Mouse (Mus musculus) MEL (cell line): Measurements from ENCODE around the gene Bdkrb2.

ENCODE experiments used
- E2F4 ChIP-seq: IDR thresholded peaks from 2 replicates; pipeline ENCODE4 v1.6.1; 2011; ENCODE audit warnings: low read depth, low read length, improper control_type of control experiment, borderline replicate concordance
- EP300 ChIP-seq, 2 experiments: IDR thresholded peaks; 2 replicates each; pipeline ENCODE4 v1.6.1; 2011; ENCODE audit warnings: improper control_type of control experiment in 2 of 2, low read length in 2 of 2, low read depth in 1 of 2, mild to moderate bottlenecking in 1 of 2
- GATA1 ChIP-seq: IDR thresholded peaks from 2 replicates; pipeline ENCODE4 v1.6.1; 2011; ENCODE audit warnings: low read depth, low read length, improper control_type of control experiment
- HCFC1 ChIP-seq: IDR thresholded peaks from 2 replicates; pipeline ENCODE4 v1.6.1; 2012; ENCODE audit warnings: low read depth, mild to moderate bottlenecking, inconsistent platforms, low read length, improper control_type of control experiment, moderate library complexity
- POLR2A ChIP-seq, 2 experiments: IDR thresholded peaks; 2 replicates each; pipeline ENCODE4 v1.6.1; 2011 to 2012; ENCODE audit warnings: low read length in 2 of 2, mild to moderate bottlenecking in 2 of 2, control low read depth in 1 of 2, improper control_type of control experiment in 1 of 2, low read depth in 1 of 2, moderate library complexity in 1 of 2; ENCODE audit not compliant: control insufficient read depth in 1 of 2, insufficient read depth in 1 of 2, poor library complexity in 1 of 2
- POLR2AphosphoS5 ChIP-seq: IDR thresholded peaks from 2 replicates; pipeline ENCODE4 v1.6.1; 2012; ENCODE audit warnings: low read depth, borderline replicate concordance, mild to moderate bottlenecking, inconsistent platforms, low read length, moderate library complexity, mixed read lengths
- TCF12 ChIP-seq: IDR thresholded peaks from 2 replicates; pipeline ENCODE4 v1.6.1; 2014; ENCODE audit warnings: low read depth, mild to moderate bottlenecking, inconsistent platforms, low read length, improper control_type of control experiment, moderate library complexity
- ZNF384 ChIP-seq: IDR thresholded peaks from 2 replicates; pipeline ENCODE4 v1.6.1; 2012; ENCODE audit warnings: low read depth, mild to moderate bottlenecking, inconsistent platforms, low read length, improper control_type of control experiment

GRCm38 (mm10) chr12:105542513-105542912, 20.5 kb upstream of the Bdkrb2 start:
- TF ChIP-seq POLR2A (IDR thresholded peaks at IDR 0.05; ENCODE audit: control insufficient read depth in 1 of 2, insufficient read depth in 1 of 2, low read depth in 1 of 2, low read length in 2 of 2, poor library complexity in 1 of 2): no peak
- TF ChIP-seq EP300 (IDR thresholded peaks at IDR 0.05; ENCODE audit: low read depth in 1 of 2, low read length in 2 of 2): no peak
- no peak for TF ChIP-seq POLR2AphosphoS5
- TF ChIP-seq HCFC1: no peak
- TF ChIP-seq E2F4: no peak
- no peak for TF ChIP-seq GATA1
- no peak for TF ChIP-seq TCF12
- TF ChIP-seq ZNF384: no peak
